Mouse (Mus musculus) cerebellum, postnatal 14 days (tissue): Measurements from ENCODE around the gene Heatr4.

Experiments used
- DNase-seq, 2 experiments: peaks; one replicate each; pipeline ENCODE4 v3.0.0; 2021; ENCODE audit warnings: mixed read lengths in 2 of 2

Gene Heatr4

GRCm38 (mm10) chr12:83929186-83929804, 55.4 kb downstream of the Heatr4 start:
- no peak for DNase-seq

GRCm38 (mm10) chr12:83927747-83928146, 56.9 kb downstream of the Heatr4 start:
- DNase-seq, result no peak

- no peak for DNase-seq
Observed at GRCm38 (mm10) chr12:83926061-83926460, 58.6 kb downstream of the Heatr4 start.

GRCm38 (mm10) chr12:83925160-83925703, 59.4 kb downstream of the Heatr4 start:
- no peak for DNase-seq

DNA sequence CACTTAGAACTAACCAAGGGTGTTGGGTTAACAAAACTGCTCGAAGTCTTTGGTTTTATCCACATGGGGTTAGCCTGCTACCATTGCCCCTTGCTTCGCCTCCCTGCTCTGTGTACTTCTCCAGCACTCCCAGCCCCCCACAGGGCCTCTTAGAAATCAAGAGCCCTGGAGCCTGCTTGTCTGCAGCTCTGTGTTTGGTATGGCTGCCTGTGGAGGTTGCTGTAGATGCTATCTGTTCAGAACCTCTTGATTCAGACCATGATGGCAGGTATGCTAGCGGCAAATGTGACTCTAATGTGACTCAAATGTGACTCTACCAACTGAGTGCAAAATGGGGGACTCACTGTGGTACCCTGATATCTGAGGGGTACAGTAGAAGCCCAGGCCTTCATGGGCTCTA, 60.3 kb downstream of the Heatr4 start:
- DNase-seq, result no peak

DNA sequence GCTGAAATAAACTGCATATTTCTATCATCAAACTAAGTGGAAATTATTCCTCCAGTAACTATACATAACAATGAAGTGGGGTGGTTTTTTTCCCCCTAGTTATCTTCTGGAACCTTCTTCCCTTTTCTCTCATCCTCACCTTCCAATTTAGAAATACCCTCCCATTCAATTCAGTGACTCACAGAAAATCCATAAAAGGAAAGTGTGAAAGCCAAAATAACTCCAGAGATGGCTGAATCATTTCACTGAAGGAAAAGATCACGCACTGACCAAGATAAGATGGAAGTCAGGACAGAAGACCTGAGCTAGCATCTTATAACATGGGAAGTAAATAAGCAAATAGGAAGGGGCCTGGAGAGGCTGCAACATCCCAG, 61.2 kb downstream of the Heatr4 start:
- no peak for DNase-seq

DNA sequence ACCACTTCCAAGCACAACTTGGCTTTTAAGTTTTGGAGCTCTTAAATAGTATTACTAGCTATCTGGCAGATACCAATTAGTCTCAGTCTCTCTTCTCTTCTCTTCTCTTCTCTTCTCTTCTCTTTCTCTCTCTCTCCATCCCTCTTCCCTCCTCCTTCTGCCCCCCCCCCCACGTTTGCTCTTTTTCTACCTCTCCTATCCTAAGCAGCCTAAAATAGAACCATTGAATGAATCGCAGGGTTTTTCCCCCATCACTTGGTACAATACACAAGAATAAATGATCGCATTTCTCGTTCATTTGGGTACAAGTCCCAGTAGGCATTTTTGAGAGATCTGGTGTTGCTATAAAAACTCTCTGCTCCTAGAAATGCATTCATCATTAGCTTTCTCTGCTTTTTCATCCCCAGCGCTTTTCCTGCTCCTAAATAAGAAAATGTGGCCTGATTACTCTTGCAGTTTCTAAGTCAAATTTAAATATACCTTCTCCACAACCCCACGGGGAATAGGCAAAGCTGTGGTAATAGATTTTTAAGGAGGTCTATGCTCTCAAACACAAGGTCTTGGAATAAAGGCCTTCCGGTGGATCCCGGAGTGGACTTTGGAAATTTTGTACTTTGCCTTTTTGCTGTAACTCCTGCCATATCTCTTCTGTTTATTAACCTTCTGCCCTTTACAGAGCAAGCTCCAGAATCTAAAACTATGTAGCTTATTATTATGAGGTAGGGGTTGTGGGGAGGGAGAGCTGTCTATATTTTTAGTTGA, 61.7 kb downstream of the Heatr4 start:
- DNase-seq, result no peak

DNA sequence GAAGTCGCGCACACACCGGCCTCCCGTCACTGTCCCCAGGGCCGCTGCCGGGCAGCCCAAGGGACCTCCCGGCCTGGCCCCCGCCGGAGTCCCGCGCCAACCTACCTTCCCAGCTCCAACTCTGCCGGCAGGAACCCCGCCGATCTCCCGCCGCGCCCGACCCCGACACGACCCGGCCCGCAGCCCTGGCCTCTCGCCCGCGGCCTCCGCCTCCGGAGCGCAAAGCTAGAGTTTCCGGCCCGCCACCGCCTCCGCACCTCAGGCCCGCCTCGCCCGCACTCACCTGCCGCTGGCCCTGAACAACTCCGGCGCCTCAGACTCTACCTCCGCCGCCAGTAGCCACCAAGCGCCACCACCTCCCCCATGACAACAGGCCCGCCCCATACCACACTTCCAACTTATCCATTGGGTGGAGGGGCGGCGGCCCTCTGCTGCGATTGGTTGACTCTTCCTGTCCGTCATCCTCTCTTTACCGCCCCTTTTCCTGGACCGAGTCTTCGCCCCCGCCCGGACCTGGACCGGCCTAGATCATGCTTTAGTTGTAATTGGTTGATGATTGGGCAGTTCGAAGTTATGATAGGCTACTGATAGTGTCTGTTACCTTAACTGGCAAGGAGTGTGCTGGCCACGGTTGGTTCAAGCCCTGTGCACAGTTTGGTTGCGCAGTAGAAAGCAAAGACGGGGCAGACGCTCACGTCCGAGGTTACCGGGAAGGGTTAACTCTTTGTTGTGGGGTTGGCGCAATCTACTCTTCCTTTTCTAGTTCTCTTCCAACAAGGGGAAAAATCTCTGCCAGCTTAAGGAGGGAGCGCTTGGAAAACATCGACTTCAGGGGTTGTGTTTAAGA, 62.9 kb downstream of the Heatr4 start, which contains the start of gene Numb:
Numb (minus strand) TSS at position 400 of the 847 bp plus-strand sequence.
- peak; percentile 98 to 99 for DNase-seq

- DNase-seq, result peak; percentile 59 to 62
Observed at GRCm38 (mm10) chr12:83920721-83921441, 63.8 kb downstream of the Heatr4 start.

- DNase-seq, result peak; percentile 43 to 54
Observed at GRCm38 (mm10) chr12:83916884-83917283, 67.8 kb downstream of the Heatr4 start.

- DNase-seq, result no peak
Observed at GRCm38 (mm10) chr12:83914797-83915196, 69.9 kb downstream of the Heatr4 start.

GRCm38 (mm10) chr12:83914202-83914740, 70.4 kb downstream of the Heatr4 start:
- DNase-seq, result peak; percentile 48 to 70

DNA sequence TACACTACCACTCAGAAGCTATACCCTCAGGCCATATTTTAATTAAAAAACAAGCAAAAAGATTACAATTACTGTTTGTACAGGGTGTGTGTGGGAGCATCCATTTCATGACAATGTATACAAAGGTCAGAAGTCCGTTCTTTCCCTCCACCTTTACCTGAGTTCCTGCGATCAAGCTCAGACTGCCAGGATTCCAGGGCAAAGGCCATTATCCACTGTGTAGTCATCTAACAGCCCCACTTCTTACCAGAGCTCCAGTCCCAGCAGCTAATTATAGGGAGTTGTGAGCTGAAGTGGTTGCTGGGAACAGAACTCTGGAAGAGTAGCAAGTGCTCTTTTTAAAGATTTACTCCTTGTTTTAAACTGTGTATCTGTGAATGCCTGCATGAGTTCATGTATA, 74.2 kb downstream of the Heatr4 start:
- no peak for DNase-seq
